Mouse (Mus musculus) c-Kit-positive CD71-positive TER-119-positive erythroid progenitor cells, embryonic 14.5 days (primary cell): ENCODE measurements at regions not wholly inside any gene's neighbourhood (a gene's known extent, or its start where the extent isn't known, plus 50 kb on each side); places are given as distances from the start of the nearest gene placed in this dataset.

Source experiments
- DNase-seq: peaks from one replicate; pipeline ENCODE4 v3.0.0-alpha.2; 2013; ENCODE audit warnings: low spot score

- DNase-seq: no peak
Observed at GRCm38 (mm10) chr7:118042914-118043313, 73.1 kb downstream of the Rps15a start.

- DNase-seq: no peak
Observed at GRCm38 (mm10) chr7:118039862-118040261, 76.1 kb downstream of the Rps15a start.

- DNase-seq: no peak
Observed at GRCm38 (mm10) chr7:118037062-118037461, 78.9 kb downstream of the Rps15a start.

GRCm38 (mm10) chr7:118026106-118026526 is 89.9 kb downstream of the Rps15a start:
- DNase-seq: no peak

GRCm38 (mm10) chr7:118004620-118005019 is 111.4 kb downstream of the Rps15a start:
- no peak for DNase-seq

GRCm38 (mm10) chr7:118001881-118002280 is 114.1 kb downstream of the Rps15a start:
- DNase-seq: no peak

GRCm38 (mm10) chr7:118001121-118001520 is 114.9 kb downstream of the Rps15a start:
- DNase-seq: no peak

- DNase-seq: no peak
Observed at GRCm38 (mm10) chr7:117982177-117982576, 133.8 kb downstream of the Rps15a start.

- no peak for DNase-seq
Observed at GRCm38 (mm10) chr7:117971176-117971575, 144.8 kb downstream of the Rps15a start.

- DNase-seq: no peak
Observed at GRCm38 (mm10) chr7:117943435-117943834, 172.6 kb downstream of the Rps15a start.

- no peak for DNase-seq
Observed at GRCm38 (mm10) chr7:117939618-117940017, 176.4 kb downstream of the Rps15a start.

GRCm38 (mm10) chr7:117934908-117935307 is 181.1 kb downstream of the Rps15a start:
- DNase-seq: no peak

GRCm38 (mm10) chr7:117931234-117931895 is 184.6 kb downstream of the Rps15a start:
- DNase-seq: no peak

GRCm38 (mm10) chr7:117930392-117930791 is 185.6 kb downstream of the Rps15a start:
- no peak for DNase-seq

- no peak for DNase-seq
Observed at GRCm38 (mm10) chr7:117926396-117926795, 189.6 kb downstream of the Rps15a start.

- no peak for DNase-seq
Observed at GRCm38 (mm10) chr7:117922270-117922669, 193.7 kb downstream of the Rps15a start.

- DNase-seq: no peak
Observed at GRCm38 (mm10) chr7:117918206-117918995, 197.6 kb downstream of the Rps15a start.

GRCm38 (mm10) chr7:117916915-117917314 is 199.1 kb downstream of the Rps15a start:
- no peak for DNase-seq

GRCm38 (mm10) chr7:117912453-117912852 is 203.5 kb downstream of the Rps15a start:
- DNase-seq: no peak

- no peak for DNase-seq
Observed at GRCm38 (mm10) chr7:117911062-117911461, 204.9 kb downstream of the Rps15a start.

GRCm38 (mm10) chr7:117896528-117896927 is 219.5 kb downstream of the Rps15a start:
- no peak for DNase-seq

- DNase-seq: no peak
Observed at GRCm38 (mm10) chr7:117887288-117887687, 228.7 kb downstream of the Rps15a start.

- DNase-seq: peak; percentile 28
Observed at GRCm38 (mm10) chr7:117882803-117883202, 233.2 kb downstream of the Rps15a start.
